Mouse (Mus musculus): ENCODE measurements around the gene Rtn4rl1.

Rtn4rl1 gene

GRCm38 (mm10) chr11:75249588-75249987, 56.0 kb downstream of the Rtn4rl1 start:
- DNase-seq (ENCODE audit: low read depth, low spot score) = no peak

- no peak for DNase-seq (ENCODE audit: low read depth, low spot score)
Observed at GRCm38 (mm10) chr11:75251006-75251512, 57.5 kb downstream of the Rtn4rl1 start.

- no peak for DNase-seq (ENCODE audit: low read depth, low spot score)
Observed at GRCm38 (mm10) chr11:75251557-75252070, 58.0 kb downstream of the Rtn4rl1 start.

GRCm38 (mm10) chr11:75254252-75254912, 60.8 kb downstream of the Rtn4rl1 start:
- DNase-seq (ENCODE audit: low read depth, low spot score) = no peak

- no peak for DNase-seq (ENCODE audit: low read depth, low spot score)
Observed at GRCm38 (mm10) chr11:75255330-75255729, 61.7 kb downstream of the Rtn4rl1 start.

- DNase-seq (ENCODE audit: low read depth, low spot score) = no peak
Observed at GRCm38 (mm10) chr11:75257056-75257648, 63.6 kb downstream of the Rtn4rl1 start.

GRCm38 (mm10) chr11:75259416-75259815, 65.8 kb downstream of the Rtn4rl1 start:
- no peak for DNase-seq (ENCODE audit: low read depth, low spot score)

GRCm38 (mm10) chr11:75259996-75260561, 66.5 kb downstream of the Rtn4rl1 start:
- DNase-seq (ENCODE audit: low read depth, low spot score) = no peak

- DNase-seq (ENCODE audit: low read depth, low spot score) = no peak
Observed at GRCm38 (mm10) chr11:75261016-75261415, 67.4 kb downstream of the Rtn4rl1 start.

GRCm38 (mm10) chr11:75261730-75262129, 68.1 kb downstream of the Rtn4rl1 start:
- no peak for DNase-seq (ENCODE audit: low read depth, low spot score)

GRCm38 (mm10) chr11:75262181-75262580, 68.6 kb downstream of the Rtn4rl1 start:
- DNase-seq (ENCODE audit: low read depth, low spot score) = no peak

- DNase-seq (ENCODE audit: low read depth, low spot score) = no peak
Observed at GRCm38 (mm10) chr11:75262791-75263190, 69.2 kb downstream of the Rtn4rl1 start.

- DNase-seq (ENCODE audit: low read depth, low spot score) = no peak
Observed at GRCm38 (mm10) chr11:75263274-75263963, 69.8 kb downstream of the Rtn4rl1 start.

- no peak for DNase-seq (ENCODE audit: low read depth, low spot score)
Observed at GRCm38 (mm10) chr11:75263964-75264312, 70.4 kb downstream of the Rtn4rl1 start.

GRCm38 (mm10) chr11:75264550-75264949, 71.0 kb downstream of the Rtn4rl1 start:
- DNase-seq (ENCODE audit: low read depth, low spot score) = no peak

- no peak for DNase-seq (ENCODE audit: low read depth, low spot score)
Observed at GRCm38 (mm10) chr11:75265545-75265944, 72.0 kb downstream of the Rtn4rl1 start.

GRCm38 (mm10) chr11:75267826-75268281, 74.3 kb downstream of the Rtn4rl1 start:
- DNase-seq (ENCODE audit: low read depth, low spot score) = no peak

- DNase-seq (ENCODE audit: low read depth, low spot score) = no peak
Observed at GRCm38 (mm10) chr11:75268492-75268891, 74.9 kb downstream of the Rtn4rl1 start.

- DNase-seq (ENCODE audit: low read depth, low spot score) = no peak
Observed at GRCm38 (mm10) chr11:75269213-75269612, 75.6 kb downstream of the Rtn4rl1 start.

- no peak for DNase-seq (ENCODE audit: low read depth, low spot score)
Observed at GRCm38 (mm10) chr11:75270276-75270984, 76.8 kb downstream of the Rtn4rl1 start.

GRCm38 (mm10) chr11:75270985-75271434, 77.4 kb downstream of the Rtn4rl1 start:
- DNase-seq (ENCODE audit: low read depth, low spot score) = no peak

Measured in A20 (cell line).